In the genomic region with DNA sequence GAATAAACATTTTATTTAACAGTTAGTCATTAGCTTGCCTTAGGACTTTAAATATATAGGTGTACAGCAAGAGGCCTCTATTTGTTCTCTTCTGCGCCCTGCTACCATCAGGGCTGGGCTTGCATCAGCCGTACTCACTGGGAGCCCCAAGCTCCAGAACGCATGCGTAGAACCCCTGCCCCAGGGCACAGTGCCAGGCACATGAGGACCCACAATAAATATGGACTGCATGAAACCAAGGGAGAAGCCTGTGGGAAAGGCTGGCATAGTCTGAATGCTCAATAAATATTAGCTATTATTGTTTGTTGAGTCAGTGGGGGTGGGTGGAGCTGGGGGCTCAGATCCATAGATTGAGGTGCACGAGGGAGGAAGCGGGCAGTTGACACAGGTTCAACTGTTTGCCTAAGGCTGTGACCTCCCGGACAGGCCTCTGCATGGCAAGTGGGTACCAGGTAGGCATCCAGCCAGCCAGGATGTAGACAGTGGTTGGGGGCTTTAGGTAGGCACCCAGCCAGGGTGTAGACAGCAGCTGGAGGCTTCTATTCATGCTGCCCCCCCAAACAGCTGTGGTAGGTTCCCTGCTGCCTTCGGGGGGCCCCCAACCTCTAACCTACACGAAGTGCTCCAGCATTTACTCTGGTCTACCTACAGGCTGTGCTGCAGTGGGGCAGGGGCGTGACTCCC, we compare ENCODE assay signal across 1 mouse cellular context.
"Had no signal": no experiment of that assay in that cellular context is flagged by ENCODE, and none has a peak within 500 bp of the region (broad histone marks: within the 10 kb centered on the region; RNA-seq: fewer than 3 reads in every experiment).

No protein-coding gene starts in this region.

- H3K9ac ChIP-seq: liver, embryonic 15.5 days had no signal

- H3K4me2 ChIP-seq: liver, embryonic 15.5 days had no signal

- H3K27ac ChIP-seq: liver, embryonic 15.5 days had no signal

- H3K4me3 ChIP-seq: liver, embryonic 15.5 days had no signal

- H3K9me3 ChIP-seq: liver, embryonic 15.5 days had no signal

- H3K4me1 ChIP-seq: liver, embryonic 15.5 days had no signal
